Mouse (Mus musculus) liver, embryonic 13.5 days (tissue): ENCODE data around the gene Spire2. TPM values are rescaled to one million over a fixed set of nuclear protein-coding genes. Genes with fewer than 3 reads are reported as not detected.
"Not testable (repeated sequence)": the region's sequence is repeated elsewhere in the genome, so short reads cannot be mapped to it uniquely, and the experiment has no call there.

Source experiments
- ATAC-seq: fragments of 200-750 bp; cut with Nextera tagmentation; 2 replicates; pipeline ENCODE4 v1.8.0; 2017; ENCODE audit warnings: low read depth, mild to moderate bottlenecking, moderate number of reproducible peaks, moderate library complexity
- DNase-seq: peaks from one replicate; pipeline ENCODE4 v3.0.0; 2022
- H3K27ac ChIP-seq: fragments of 300-500 bp; sonication (generic); 2 replicates; pipeline ENCODE4 v1.5.1; 2015; ENCODE audit warnings: moderate library complexity, mild to moderate bottlenecking, inconsistent platforms
- H3K27me3 ChIP-seq: fragments of 300-500 bp; sonication (generic); 2 replicates; pipeline ENCODE4 v1.6.1; 2015; ENCODE audit warnings: mild to moderate bottlenecking, inconsistent platforms
- H3K36me3 ChIP-seq: fragments of 300-500 bp; sonication (generic); 2 replicates; pipeline ENCODE4 v1.6.1; 2015; ENCODE audit warnings: mild to moderate bottlenecking, inconsistent platforms
- H3K4me1 ChIP-seq: fragments of 300-500 bp; sonication (generic); replicated peaks from 2 replicates; pipeline ENCODE4 v1.6.1; 2015; ENCODE audit warnings: inconsistent platforms
- H3K4me2 ChIP-seq: fragments of 300-500 bp; sonication (generic); 2 replicates; pipeline ENCODE4 v1.6.1; 2015; ENCODE audit warnings: inconsistent platforms, mild to moderate bottlenecking, moderate library complexity
- H3K4me3 ChIP-seq: fragments of 300-500 bp; sonication (generic); replicated peaks from 2 replicates; pipeline ENCODE4 v1.5.1; 2015; ENCODE audit warnings: mild to moderate bottlenecking, inconsistent platforms
- H3K9ac ChIP-seq: fragments of 300-500 bp; sonication (generic); 2 replicates; pipeline ENCODE4 v1.6.1; 2015; ENCODE audit warnings: mild to moderate bottlenecking, inconsistent platforms
- H3K9me3 ChIP-seq: fragments of 300-500 bp; sonication (generic); replicated peaks from 2 replicates; pipeline ENCODE4 v1.6.1; 2016; ENCODE audit warnings: inconsistent platforms
- WGBS: fragments of 180-500 bp; shearing (Covaris S2); methylation state at CpG from one replicate; pipeline ENCODE4 v1.1.7; 2015; ENCODE audit not compliant: insufficient replicate concordance; 5-methylcytosine and 5-hydroxymethylcytosine counted together
- polyA plus RNA-seq: library from polyadenylated mRNA; unstranded; fragments of >200 nt; fragmentation: Nextera tagmentation; extraction: Ambion mirVana; gene quantifications from 2 replicates; pipeline ENCODE4 v1.2.1, GENCODE M21; 2015

The Spire2 gene
- polyA plus RNA-seq, 1 experiment from 2014 or later: 3.1 TPM

DNA sequence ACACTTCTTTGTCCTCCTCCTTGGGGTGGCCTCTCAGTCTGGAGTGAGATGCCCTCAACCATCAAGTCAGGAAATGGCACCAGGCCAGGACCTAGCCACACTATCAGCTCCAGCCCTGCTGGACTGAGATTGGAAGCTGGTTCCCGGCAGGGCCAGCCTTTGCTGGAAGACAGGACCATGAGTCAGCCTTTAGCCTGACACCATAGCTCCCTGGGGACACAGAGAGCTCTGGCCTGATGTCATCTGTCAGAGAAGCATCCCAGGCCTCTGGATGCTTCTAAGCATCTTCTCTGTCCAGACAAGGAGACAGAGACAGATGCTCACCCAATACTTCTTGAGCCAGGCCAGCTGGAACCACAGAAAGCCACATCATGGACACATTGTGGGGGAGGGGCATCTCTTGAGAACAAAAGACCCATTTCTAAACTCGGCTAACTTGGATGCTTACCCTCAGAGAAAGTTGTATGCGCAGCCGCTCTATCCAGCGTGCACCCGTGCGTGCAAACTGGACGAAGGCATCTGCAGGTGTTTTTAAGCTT lies 77.6 kb downstream of the Spire2 start:
- H3K4me1 ChIP-seq: peaks cover 87% of the 10 kb centered on the region
- no peak overlapping the region for H3K27ac ChIP-seq
- no peaks in the 10 kb centered on the region for H3K36me3 ChIP-seq
- H3K9ac ChIP-seq: no peak overlapping the region
- peaks cover 69% of the 10 kb centered on the region for H3K27me3 ChIP-seq
- H3K4me2 ChIP-seq: no peak overlapping the region
- no peak for DNase-seq
- H3K9me3 ChIP-seq: no peaks in the 10 kb centered on the region
- no peak overlapping the region for H3K4me3 ChIP-seq
- 68% methylated on average over 8 of the region's 8 CpGs for WGBS
- no peak for ATAC-seq

DNA sequence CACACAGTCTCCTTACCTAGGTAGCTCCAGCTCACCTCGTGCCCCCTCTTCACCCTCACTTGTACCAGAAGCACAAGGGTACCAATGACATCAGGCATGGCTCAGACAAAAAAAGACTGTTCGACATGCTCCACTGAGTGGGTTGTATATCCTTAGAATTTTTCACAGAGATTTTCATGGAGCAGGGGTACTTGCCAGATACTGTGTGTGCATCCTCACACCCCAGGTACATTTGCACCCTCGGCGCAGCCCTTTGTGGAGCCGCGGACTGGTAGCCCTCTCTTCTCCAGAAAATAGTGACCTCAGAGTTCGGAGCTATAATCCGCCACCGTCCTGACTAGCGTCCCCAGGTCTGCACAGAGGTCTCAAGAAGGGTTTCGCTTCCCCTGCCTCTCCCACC lies 78.3 kb downstream of the Spire2 start:
- no peaks in the 10 kb centered on the region for H3K9me3 ChIP-seq
- no peak overlapping the region for H3K27ac ChIP-seq
- WGBS: 19% methylated on average over 11 of the region's 11 CpGs
- peak overlapping the region; percentile 60 for H3K4me2 ChIP-seq
- H3K27me3 ChIP-seq: peaks cover 69% of the 10 kb centered on the region
- peak overlapping the region; percentile 23 for H3K4me3 ChIP-seq
- H3K4me1 ChIP-seq: peaks cover 83% of the 10 kb centered on the region
- H3K36me3 ChIP-seq: no peaks in the 10 kb centered on the region
- no peak for ATAC-seq
- H3K9ac ChIP-seq: no peak overlapping the region
- no peak for DNase-seq

DNA sequence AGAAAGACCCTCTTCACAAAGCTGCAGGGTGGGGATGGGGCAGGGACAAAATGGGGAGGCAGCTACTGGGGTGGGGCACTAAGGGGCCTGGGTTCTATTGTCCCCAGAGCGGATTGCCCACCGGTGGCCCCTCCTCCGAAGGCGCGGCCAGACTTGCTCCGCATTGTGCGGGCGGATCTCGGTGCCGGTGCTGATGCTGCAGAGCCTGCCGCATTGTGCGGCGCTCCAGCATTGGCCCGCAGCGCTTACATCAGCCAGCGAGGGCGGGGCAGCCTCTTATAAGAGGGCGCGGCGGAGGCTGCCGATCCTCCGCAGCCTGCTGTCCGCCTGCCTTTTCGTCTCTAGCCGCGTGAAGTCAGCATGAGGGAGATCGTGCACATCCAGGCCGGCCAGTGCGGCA lies 78.7 kb downstream of the Spire2 start, which contains the start of gene Tubb3:
Tubb3 (plus strand) TSS at position 179 of the 400 bp plus-strand sequence.
- DNase-seq (peak; percentile 60), ATAC-seq (peak; percentile 69)
- 0% methylated on average over 29 of the region's 29 CpGs for WGBS
- Histone ChIP-seq H3K9ac (no peak within 1 kb of the TSS), H3K27ac (no peak within 1 kb of the TSS), H3K27me3 (peaks cover 69% of the 10 kb centered on the region), H3K4me1 (peaks cover 81% of the 10 kb centered on the region), H3K4me3 (peak within 1 kb of the TSS; percentile 23), H3K9me3 (no peaks in the 10 kb centered on the region), H3K36me3 (no peaks in the 10 kb centered on the region), H3K4me2 (peak within 1 kb of the TSS; percentile 60)

DNA sequence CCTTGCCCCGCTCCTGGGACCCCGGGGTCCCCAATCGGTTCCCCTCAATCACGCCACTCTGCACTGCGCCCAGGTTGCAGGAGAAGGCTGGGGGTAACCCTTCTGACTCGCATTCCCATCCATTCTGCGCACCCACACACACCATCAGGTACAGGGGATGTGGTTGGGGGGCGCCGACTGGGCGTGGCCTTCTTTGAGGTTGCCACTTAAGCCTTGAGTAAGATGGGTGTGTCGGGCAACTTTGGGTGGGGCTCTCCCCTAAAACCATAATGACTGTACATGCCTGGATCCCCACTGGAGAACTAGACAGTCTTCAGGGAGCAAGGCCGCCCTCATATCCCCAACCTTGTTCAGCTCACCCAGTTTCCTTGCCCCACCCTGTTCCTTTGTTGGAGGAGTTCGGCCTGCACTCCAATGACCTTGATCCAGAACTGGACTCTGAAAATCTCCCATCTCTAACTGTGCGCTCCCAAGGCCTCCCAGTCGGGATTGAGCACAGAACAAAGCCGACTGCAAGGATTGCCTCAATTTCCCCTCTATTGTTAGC lies 79.3 kb downstream of the Spire2 start:
- Histone ChIP-seq H3K9ac (no peak overlapping the region), H3K36me3 (no peaks in the 10 kb centered on the region), H3K27me3 (peaks cover 69% of the 10 kb centered on the region), H3K4me3 (peak overlapping the region; percentile 23), H3K4me1 (peaks cover 81% of the 10 kb centered on the region), H3K9me3 (no peaks in the 10 kb centered on the region), H3K27ac (no peak overlapping the region), H3K4me2 (peak overlapping the region; percentile 60)
- DNase-seq (no peak), ATAC-seq (no peak)
- 10% methylated on average over 16 of the region's 16 CpGs for WGBS

DNA sequence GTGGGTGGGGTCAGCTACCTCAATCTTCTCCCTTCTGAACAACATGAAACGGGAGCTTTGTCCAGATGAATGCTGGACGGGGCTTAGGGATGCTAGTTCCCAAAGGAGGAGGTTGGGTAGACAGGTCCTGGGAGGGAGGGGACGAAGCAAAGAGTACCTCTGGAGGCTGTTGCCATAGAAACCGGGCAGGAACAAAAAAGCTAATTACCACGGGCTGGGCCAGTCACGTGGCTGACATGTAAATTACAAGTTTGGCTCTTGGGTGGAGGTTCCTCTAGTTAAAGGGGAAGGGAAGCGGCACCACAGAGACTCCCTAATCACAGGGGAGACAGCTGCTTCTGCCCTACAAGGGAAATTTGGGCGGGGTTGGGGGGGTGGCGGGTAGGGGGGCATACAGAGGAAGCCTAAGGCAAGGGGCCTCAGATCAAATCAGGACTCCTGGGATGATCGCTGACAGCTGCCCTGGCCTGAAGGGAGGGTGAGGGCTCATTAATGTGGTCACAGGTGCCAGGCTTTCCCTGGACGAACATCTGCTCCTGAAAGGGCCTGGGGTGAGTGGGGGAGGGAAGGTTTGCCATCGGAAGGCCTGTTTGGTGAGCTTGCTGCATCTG lies 80.2 kb downstream of the Spire2 start:
- Histone ChIP-seq H3K27ac (no peak overlapping the region), H3K9ac (no peak overlapping the region), H3K4me1 (peaks cover 81% of the 10 kb centered on the region), H3K4me2 (no peak overlapping the region), H3K9me3 (no peaks in the 10 kb centered on the region), H3K27me3 (peaks cover 62% of the 10 kb centered on the region), H3K36me3 (no peaks in the 10 kb centered on the region), H3K4me3 (no peak overlapping the region)
- DNase-seq: no peak
- no peak for ATAC-seq
- WGBS: 3% methylated on average over 12 of the region's 12 CpGs

DNA sequence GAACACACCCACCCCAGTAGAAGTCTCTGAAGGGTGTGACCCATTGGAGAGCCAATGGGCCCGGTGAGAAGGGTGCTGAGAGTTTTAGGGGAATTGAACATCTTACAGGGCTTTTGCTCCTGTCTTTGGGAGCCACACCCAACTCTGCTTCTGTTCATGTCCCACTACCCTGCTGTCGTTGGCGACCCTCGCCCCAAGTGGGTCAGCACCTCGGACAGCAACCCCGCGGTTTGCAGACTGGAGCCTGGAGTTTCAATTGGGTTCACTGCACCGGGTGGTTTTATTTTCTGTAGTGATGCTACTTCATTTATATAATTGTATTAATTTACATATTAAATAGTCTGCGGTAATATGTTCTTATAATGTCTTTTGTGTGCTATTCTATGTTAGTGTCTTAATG lies 81.7 kb downstream of the Spire2 start:
- ATAC-seq: no peak
- H3K27ac ChIP-seq: no peak overlapping the region
- no peak overlapping the region for H3K4me2 ChIP-seq
- H3K9ac ChIP-seq: no peak overlapping the region
- no peaks in the 10 kb centered on the region for H3K36me3 ChIP-seq
- H3K27me3 ChIP-seq: peaks cover 50% of the 10 kb centered on the region
- H3K9me3 ChIP-seq: no peaks in the 10 kb centered on the region
- H3K4me3 ChIP-seq: no peak overlapping the region
- peaks cover 69% of the 10 kb centered on the region for H3K4me1 ChIP-seq
- no peak for DNase-seq
- 6% methylated on average over 9 of the region's 9 CpGs for WGBS

DNA sequence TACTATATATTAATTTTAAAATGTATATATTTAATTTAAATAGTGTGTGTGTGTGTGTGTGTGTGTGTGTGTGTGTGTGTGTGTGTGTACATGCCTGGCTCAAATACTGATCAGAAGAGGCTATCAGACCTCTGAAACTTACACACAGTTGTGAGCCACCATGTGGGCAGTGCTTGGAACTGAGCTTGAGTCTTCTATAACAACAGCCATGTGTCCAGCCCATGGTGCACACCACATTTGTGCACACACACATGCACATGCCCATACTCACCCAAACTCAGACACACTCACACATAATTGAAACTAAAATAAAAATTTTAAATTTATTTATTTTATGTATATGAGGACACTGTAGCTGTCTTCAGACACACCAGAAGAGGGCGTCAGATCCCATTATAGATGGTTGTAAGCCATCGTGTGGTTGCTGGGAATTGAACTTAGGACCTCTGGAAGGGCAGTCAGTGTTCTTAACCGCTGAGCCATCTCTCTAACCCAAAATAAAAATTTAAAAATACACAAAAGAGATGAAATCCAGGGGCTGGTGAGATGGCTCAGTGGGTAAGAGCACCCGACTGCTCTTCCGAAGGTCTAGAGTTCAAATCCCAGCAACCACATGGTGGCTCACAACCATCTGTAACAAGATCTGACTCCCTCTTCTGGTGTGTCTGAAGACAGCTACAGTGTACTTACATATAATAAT lies 82.6 kb downstream of the Spire2 start:
- H3K4me3 ChIP-seq, H3K9me3 ChIP-seq, H3K36me3 ChIP-seq, DNase-seq, ATAC-seq, H3K27ac ChIP-seq, H3K4me2 ChIP-seq, H3K9ac ChIP-seq: not testable (repeated sequence)
- H3K4me1 ChIP-seq: peaks cover 60% of the 10 kb centered on the region
- 66% methylated on average over 5 of the region's 5 CpGs for WGBS
- peaks cover 41% of the 10 kb centered on the region for H3K27me3 ChIP-seq

DNA sequence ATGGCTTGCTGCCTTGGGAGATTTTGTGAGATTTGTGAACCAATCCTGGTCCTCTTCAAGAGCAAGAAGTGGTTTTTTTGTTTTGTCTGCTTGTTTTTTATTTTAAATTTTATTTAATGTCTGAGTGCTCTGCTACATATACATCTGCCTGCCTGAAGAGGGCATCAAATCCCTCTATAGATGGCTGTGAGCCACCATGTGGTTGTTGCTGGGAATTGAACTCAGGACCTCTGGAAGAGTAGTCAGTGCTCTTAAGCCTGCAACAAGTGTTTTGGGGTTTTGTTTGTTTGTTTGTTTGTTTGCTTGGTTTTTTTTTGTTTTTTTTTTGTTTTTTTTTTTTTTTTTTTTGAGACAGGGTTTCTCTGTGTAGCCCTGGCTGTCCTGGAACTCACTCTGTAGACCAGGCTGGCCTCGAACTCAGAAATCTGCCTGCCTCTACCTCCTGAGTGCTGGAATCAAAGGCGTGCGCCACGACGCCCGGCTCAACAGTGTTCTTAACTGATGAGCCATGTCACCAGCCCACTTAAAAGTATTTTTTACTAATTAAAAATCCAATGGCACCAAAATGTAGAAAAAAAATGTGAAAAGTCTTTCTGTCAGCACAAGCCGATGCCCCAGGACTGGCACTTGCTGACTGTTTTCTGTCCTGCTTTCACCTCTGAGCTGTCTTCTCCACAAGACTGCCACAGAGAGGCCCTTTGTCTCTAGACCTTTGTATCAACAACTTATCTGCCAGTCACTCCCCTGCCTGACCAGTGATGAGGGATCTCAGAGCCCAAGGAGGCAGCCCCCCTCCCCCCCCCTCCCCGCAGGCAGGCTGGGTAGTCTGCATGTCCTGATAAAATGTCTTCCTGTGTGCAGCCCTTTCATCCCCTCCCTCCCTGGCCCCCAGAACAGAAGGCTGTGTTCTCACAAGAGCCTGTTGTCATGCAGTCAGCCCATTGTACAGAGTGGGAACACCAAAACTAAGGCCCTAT lies 83.7 kb downstream of the Spire2 start:
- Histone ChIP-seq H3K36me3 (no peaks in the 10 kb centered on the region), H3K9ac (peak overlapping the region; percentile 39; the same call in 1 of the 2 replicates), H3K9me3 (no peaks in the 10 kb centered on the region), H3K4me3 (no peak overlapping the region), H3K27me3 (peaks cover 30% of the 10 kb centered on the region), H3K4me2 (peak overlapping the region; percentile 34), H3K4me1 (peaks cover 50% of the 10 kb centered on the region), H3K27ac (peak overlapping the region; percentile 73)
- peak; percentile 87 for ATAC-seq
- peak; percentile 46 for DNase-seq
- 22% methylated on average over 8 of the region's 8 CpGs for WGBS

DNA sequence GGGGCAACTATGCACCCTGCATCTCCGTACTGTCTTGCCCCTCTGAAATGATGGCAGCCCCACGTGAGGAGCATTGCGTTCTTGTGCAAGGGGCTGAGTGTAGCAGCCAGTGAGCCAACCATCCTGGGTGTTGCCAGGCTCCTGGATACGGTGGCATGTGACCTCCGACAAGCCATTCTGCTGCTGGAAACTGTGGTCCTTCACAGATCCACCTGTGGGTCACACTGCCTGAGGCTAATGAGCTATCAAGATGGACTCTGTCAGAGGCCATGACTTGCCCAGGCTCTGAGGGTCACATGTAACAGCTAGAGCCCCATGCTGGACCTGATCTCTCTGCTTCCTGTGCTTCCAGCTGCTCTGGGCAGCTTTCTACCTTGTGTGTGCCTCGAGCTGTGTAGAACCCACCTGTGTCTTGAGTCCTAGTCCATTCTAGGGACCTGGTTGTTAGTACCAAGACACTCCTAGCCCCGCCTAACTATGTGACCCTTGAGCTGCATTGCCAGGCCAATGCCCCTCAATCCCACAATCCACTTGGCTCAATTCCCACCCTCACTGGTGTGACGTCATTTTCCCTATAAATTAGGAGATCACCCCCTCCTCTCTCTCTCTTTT lies 84.5 kb downstream of the Spire2 start:
- Histone ChIP-seq H3K36me3 (no peaks in the 10 kb centered on the region), H3K4me2 (peak overlapping the region; percentile 34), H3K4me3 (no peak overlapping the region), H3K27ac (peak overlapping the region; percentile 69), H3K4me1 (peaks cover 48% of the 10 kb centered on the region), H3K9me3 (no peaks in the 10 kb centered on the region), H3K9ac (peak overlapping the region; percentile 39; the same call in 1 of the 2 replicates), H3K27me3 (peaks cover 22% of the 10 kb centered on the region)
- ATAC-seq (peak; percentile 46), DNase-seq (no peak)
- 54% methylated on average over 8 of the region's 8 CpGs for WGBS
